In genomic region chr11:24075486-24076126, GRCm38 (mm10) we compare ENCODE assay signal across 8 mouse cellular contexts. TPM values are rescaled to one million over a fixed set of nuclear protein-coding genes. Genes with fewer than 3 reads are reported as not detected.
DNase-seq lines count a peak whose midpoint lies in the region; ATAC-seq and TF ChIP-seq lines count a peak whose summit lies in the region.

No protein-coding gene starts in this region.

- H3K27me3 ChIP-seq in cerebellum, adult 2 months (ENCODE audit: control insufficient read depth, insufficient read depth, low read length) = peaks cover 22% of the 10 kb centered on the region; the same call in 1 of the 2 replicates
- 0 out of 2 replicates have a peak, but pooled peaks cover 4% of the 10 kb centered on the region for H3K27me3 ChIP-seq in limb, embryonic 13.5 days
- H3K27me3 ChIP-seq in stomach, embryonic 14.5 days (ENCODE audit: control insufficient read depth, insufficient read depth, low read length) = no peaks in the 10 kb centered on the region

- no peaks in the 10 kb centered on the region for H3K9me3 ChIP-seq in limb, embryonic 13.5 days
- H3K9me3 ChIP-seq in stomach, embryonic 14.5 days (ENCODE audit: control insufficient read depth, low read depth, low read length) = no peaks in the 10 kb centered on the region

- no peak for TF ChIP-seq CTCF in cerebellum, adult 2 months (IDR thresholded peaks at IDR 0.05; ENCODE audit: borderline replicate concordance, insufficient read depth, low read depth, low read length)

- TF ChIP-seq POLR2A in cerebellum, adult 2 months (IDR thresholded peaks at IDR 0.05; ENCODE audit: borderline replicate concordance, insufficient read depth, low read length) = no peak

- no peak for ATAC-seq in limb, embryonic 13.5 days (ENCODE audit: low FRiP score, low read depth)
- ATAC-seq in stomach, embryonic 14.5 days (ENCODE audit: insufficient number of reproducible peaks, insufficient read depth, low FRiP score, low read depth) = no peak

- peak overlapping the region; percentile 96 for H3K4me2 ChIP-seq in limb, embryonic 13.5 days (replicated peaks)
- peak overlapping the region; percentile 99 for H3K4me2 ChIP-seq in stomach, embryonic 14.5 days (replicated peaks; ENCODE audit: low read depth, low read length)

- H3K9ac ChIP-seq in limb, embryonic 13.5 days = peak overlapping the region; percentile 99
- peak overlapping the region; percentile 77 for H3K9ac ChIP-seq in stomach, embryonic 14.5 days (replicated peaks; ENCODE audit: low read depth, low read length)

- WGBS in cerebellum, adult 2 months = 2% methylated on average over 17 of the region's 17 CpGs
- WGBS in limb, embryonic 13.5 days = under 1% methylated on average over 17 of the region's 17 CpGs
- WGBS in stomach, embryonic 14.5 days = 1% methylated on average over 17 of the region's 17 CpGs

- H3K4me1 ChIP-seq in cerebellum, adult 2 months (ENCODE audit: control insufficient read depth, insufficient read depth, low read length) = no peaks in the 10 kb centered on the region; the same call in 1 of the 2 replicates
- H3K4me1 ChIP-seq in limb, embryonic 13.5 days = peaks cover 28% of the 10 kb centered on the region
- peaks cover 12% of the 10 kb centered on the region; the same call in 1 of the 2 replicates for H3K4me1 ChIP-seq in stomach, embryonic 14.5 days (ENCODE audit: control insufficient read depth, insufficient read depth, low read length)

- DNase-seq in cerebellum, adult 2 months = no peak
- DNase-seq in cerebellum, postnatal 36 days = no peak
- peak; percentile 41 for DNase-seq in retina, embryonic 14.5 days (ENCODE audit: low spot score)
- no peak for DNase-seq in retina, postnatal 1 day
- DNase-seq in gastrocnemius, postnatal 4 days (ENCODE audit: low spot score in 2 of 2) = no peak
- DNase-seq in frontal cortex, postnatal 36 days (ENCODE audit: low spot score in 2 of 2) = no peak

- no peaks in the 10 kb centered on the region for H3K36me3 ChIP-seq in limb, embryonic 13.5 days
- H3K36me3 ChIP-seq in stomach, embryonic 14.5 days (ENCODE audit: control insufficient read depth, insufficient read depth, low read length) = no peaks in the 10 kb centered on the region

- peak overlapping the region; percentile 59 for H3K4me3 ChIP-seq in cerebellum, adult 2 months (replicated peaks; ENCODE audit: insufficient read depth, low read depth, low read length)
- peak overlapping the region; percentile 87 for H3K4me3 ChIP-seq in limb, embryonic 13.5 days
- H3K4me3 ChIP-seq in stomach, embryonic 14.5 days (ENCODE audit: low read depth, low read length) = peak overlapping the region; percentile 49

- H3K27ac ChIP-seq in cerebellum, adult 2 months (ENCODE audit: insufficient read depth, low read length) = no peak overlapping the region
- peak overlapping the region; percentile 99 for H3K27ac ChIP-seq in limb, embryonic 13.5 days
- peak overlapping the region; percentile 96 for H3K27ac ChIP-seq in stomach, embryonic 14.5 days (ENCODE audit: low read length)

RNA-seq across cellular contexts. Expression of gene A830031A19Rik, which starts 0.8 kb away (rescaled TPM):
- 0.21 TPM in 1 of 2 replicates, not detected in the other for polyA plus RNA-seq in cerebellum, adult 2 months (2012; rRNA removed)
- not detected in 2 replicates for polyA plus RNA-seq in limb, embryonic 13.5 days (2015; fragmentation: Nextera tagmentation; extraction: Ambion mirVana)
- polyA plus RNA-seq in stomach, embryonic 14.5 days (2014; fragmentation: Nextera tagmentation; extraction: Ambion mirVana) = not detected in 2 replicates
- not detected for total RNA-seq in gastrocnemius, postnatal 4 days (2021)

RNA-seq across cellular contexts. Expression of gene Bcl11a, which starts 2.2 kb away (rescaled TPM):
- polyA plus RNA-seq in cerebellum, adult 2 months (2012; rRNA removed) = 9.5 and 10.4 TPM in 2 replicates
- 76.6 and 82.3 TPM in 2 replicates for polyA plus RNA-seq in limb, embryonic 13.5 days (2015; fragmentation: Nextera tagmentation; extraction: Ambion mirVana)
- 40.0 and 40.8 TPM in 2 replicates for polyA plus RNA-seq in stomach, embryonic 14.5 days (2014; fragmentation: Nextera tagmentation; extraction: Ambion mirVana)
- total RNA-seq in gastrocnemius, postnatal 4 days (2021) = under 1 TPM; 0.67 to 0.83 TPM
